Mouse (Mus musculus): Measurements from ENCODE around the gene March1.
A peak's percentile ranks its signal among the peaks of the same experiment; 100 is the strongest.
"Not testable (repeated sequence)": the region's sequence is repeated elsewhere in the genome, so short reads cannot be mapped to it uniquely, and the experiment has no call there.

Gene March1

GRCm38 (mm10) chr8:66417591-66417990 lies 799.9 kb downstream of the March1 start:
- not testable (repeated sequence) for DNase-seq (ENCODE audit: low read depth)

- no peak for DNase-seq (ENCODE audit: low read depth)
These were observed 812.9 kb downstream of the March1 start for GRCm38 (mm10) chr8:66430639-66431038.

- no peak for DNase-seq (ENCODE audit: low read depth)
These were observed 815.9 kb downstream of the March1 start for GRCm38 (mm10) chr8:66433577-66433976.

GRCm38 (mm10) chr8:66436804-66437203 lies 819.1 kb downstream of the March1 start:
- no peak for DNase-seq (ENCODE audit: low read depth)

GRCm38 (mm10) chr8:66437929-66438328 lies 820.2 kb downstream of the March1 start:
- no peak for DNase-seq (ENCODE audit: low read depth)

GRCm38 (mm10) chr8:66438468-66438867 lies 820.8 kb downstream of the March1 start:
- no peak for DNase-seq (ENCODE audit: low read depth)

- no peak for DNase-seq (ENCODE audit: low read depth)
These were observed 823.4 kb downstream of the March1 start for GRCm38 (mm10) chr8:66441123-66441522.

GRCm38 (mm10) chr8:66442778-66443177 lies 825.1 kb downstream of the March1 start:
- DNase-seq (ENCODE audit: low read depth): no peak

GRCm38 (mm10) chr8:66444141-66444540 lies 826.4 kb downstream of the March1 start:
- DNase-seq (ENCODE audit: low read depth): no peak

- DNase-seq (ENCODE audit: low read depth): no peak
These were observed 827.7 kb downstream of the March1 start for GRCm38 (mm10) chr8:66445351-66445750.

- DNase-seq (ENCODE audit: low read depth): peak; percentile 6
These were observed 833.0 kb downstream of the March1 start for GRCm38 (mm10) chr8:66450691-66451090.

GRCm38 (mm10) chr8:66457057-66457456 lies 839.4 kb downstream of the March1 start:
- no peak for DNase-seq (ENCODE audit: low read depth)

GRCm38 (mm10) chr8:66469821-66470220 lies 852.1 kb downstream of the March1 start:
- DNase-seq (ENCODE audit: low read depth): no peak

GRCm38 (mm10) chr8:66476880-66477279 lies 859.2 kb downstream of the March1 start:
- DNase-seq (ENCODE audit: low read depth): no peak

GRCm38 (mm10) chr8:66486084-66486763 lies 868.5 kb downstream of the March1 start, which contains the start of gene Tma16:
Gene Tma16 (minus strand): TSS chr8:66486530.
- DNase-seq (ENCODE audit: low read depth): no peak

- DNase-seq (ENCODE audit: low read depth): no peak
These were observed 870.9 kb downstream of the March1 start for GRCm38 (mm10) chr8:66488556-66488955.

GRCm38 (mm10) chr8:66490624-66491023 lies 872.9 kb downstream of the March1 start:
- DNase-seq (ENCODE audit: low read depth): no peak

GRCm38 (mm10) chr8:66494496-66494895 lies 876.8 kb downstream of the March1 start:
- no peak for DNase-seq (ENCODE audit: low read depth)

GRCm38 (mm10) chr8:66495726-66496125 lies 878.0 kb downstream of the March1 start:
- no peak for DNase-seq (ENCODE audit: low read depth)

- DNase-seq (ENCODE audit: low read depth): no peak
These were observed 879.4 kb downstream of the March1 start for GRCm38 (mm10) chr8:66496998-66497577.

- no peak for DNase-seq (ENCODE audit: low read depth)
These were observed 885.7 kb downstream of the March1 start for GRCm38 (mm10) chr8:66503381-66503780.

GRCm38 (mm10) chr8:66511537-66511936 lies 893.8 kb downstream of the March1 start, which contains the start of gene Tktl2:
Gene Tktl2 (plus strand): TSS chr8:66511756.
- DNase-seq (ENCODE audit: low read depth): no peak

GRCm38 (mm10) chr8:66519149-66519548 lies 901.4 kb downstream of the March1 start:
- DNase-seq (ENCODE audit: low read depth): no peak

- no peak for DNase-seq (ENCODE audit: low read depth)
These were observed 902.9 kb downstream of the March1 start for GRCm38 (mm10) chr8:66520576-66520975.

All from fibroblast of lung, adult 2 months (primary cell).